Mouse (Mus musculus): ENCODE data around the gene Zfp46. TPM values are rescaled to one million over a fixed set of nuclear protein-coding genes. Genes with fewer than 3 reads are reported as not detected.

Gene Zfp46
- polyA plus RNA-seq, 1 experiment from 2014 or later: 21.1 TPM

DNA sequence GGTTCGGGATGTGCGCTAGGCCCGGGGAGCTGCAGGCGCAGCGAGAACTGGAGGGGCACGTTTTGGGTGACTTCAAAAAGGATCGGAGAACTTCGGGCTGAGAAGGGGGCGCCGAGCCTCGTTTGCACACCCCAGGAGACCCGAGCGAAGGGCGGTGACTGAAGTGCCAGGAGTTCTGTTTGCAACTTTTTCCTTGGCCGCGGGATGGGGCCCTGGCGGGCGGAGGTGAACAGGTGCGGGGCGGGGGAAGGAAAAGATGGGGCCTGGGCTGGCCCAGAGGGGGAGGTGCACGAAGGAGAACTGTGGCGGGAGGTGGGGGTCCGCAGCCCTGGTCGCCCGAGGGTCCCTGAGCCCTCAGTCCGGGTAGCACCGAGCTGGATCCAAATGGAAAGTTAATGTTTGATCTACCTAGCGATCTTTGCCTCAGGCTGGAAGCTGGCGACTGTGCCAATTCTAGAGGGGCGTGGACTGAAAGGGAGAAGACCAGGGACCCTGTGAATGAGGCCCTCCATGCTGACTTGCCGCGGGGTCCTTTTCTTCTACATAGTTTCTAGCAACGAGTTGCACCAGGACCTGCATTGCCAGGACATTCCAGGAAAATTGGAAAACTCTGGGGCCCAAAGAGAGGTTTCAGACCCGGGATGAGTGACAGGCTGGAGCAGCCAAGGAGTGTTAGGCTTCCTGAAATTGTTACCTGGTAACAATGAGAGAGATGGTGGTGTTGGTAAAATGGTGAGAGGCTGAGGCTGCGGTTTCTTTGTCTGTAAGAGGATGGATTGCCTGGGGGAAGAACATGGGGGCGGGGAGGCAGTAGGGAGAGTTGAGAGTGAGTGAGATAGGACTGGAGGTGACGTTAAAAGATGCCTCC is 35.8 kb upstream of the Zfp46 start:
- no peak for DNase-seq (ENCODE audit: extremely low spot score, low spot score)
- peak overlapping the region; percentile 27; the same call in 1 of the 2 replicates for H3K27ac ChIP-seq
- peaks cover 42% of the 10 kb centered on the region for H3K4me1 ChIP-seq
- H3K9me3 ChIP-seq: no peaks in the 10 kb centered on the region
- peak overlapping the region; percentile 61 for H3K4me3 ChIP-seq
- WGBS: 1% methylated on average over 37 of the region's 37 CpGs
- peaks cover 97% of the 10 kb centered on the region for H3K27me3 ChIP-seq (ENCODE audit: poor library complexity, severe bottlenecking)
- H3K36me3 ChIP-seq (replicated peaks): peaks cover under 1% of the 10 kb centered on the region; the same call in 1 of the 2 replicates

DNA sequence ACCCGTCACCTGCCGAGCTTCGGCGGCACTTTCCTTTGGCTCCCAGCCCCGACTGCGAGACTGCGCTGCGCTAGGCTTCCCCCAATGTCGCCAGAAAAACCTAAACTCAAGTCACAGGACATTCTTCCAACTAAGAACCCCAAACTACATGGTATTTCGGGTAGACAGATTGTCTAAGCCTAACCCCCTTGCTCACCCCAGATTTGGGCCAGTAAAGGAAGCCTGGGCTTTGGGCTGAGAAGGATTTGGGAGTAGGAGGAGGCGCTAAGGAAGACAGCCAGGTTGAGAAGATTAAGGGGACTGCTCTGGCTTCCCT is 35.2 kb upstream of the Zfp46 start:
- Histone ChIP-seq H3K36me3 (replicated peaks) (no peaks in the 10 kb centered on the region), H3K4me1 (peaks cover 42% of the 10 kb centered on the region), H3K4me3 (peak overlapping the region; percentile 61; the same call in 1 of the 2 replicates), H3K27me3 (ENCODE audit: poor library complexity, severe bottlenecking) (peaks cover 97% of the 10 kb centered on the region), H3K9me3 (no peaks in the 10 kb centered on the region), H3K27ac (no peak overlapping the region)
- WGBS: 2% methylated on average over 11 of the region's 11 CpGs
- DNase-seq (ENCODE audit: extremely low spot score, low spot score): no peak

DNA sequence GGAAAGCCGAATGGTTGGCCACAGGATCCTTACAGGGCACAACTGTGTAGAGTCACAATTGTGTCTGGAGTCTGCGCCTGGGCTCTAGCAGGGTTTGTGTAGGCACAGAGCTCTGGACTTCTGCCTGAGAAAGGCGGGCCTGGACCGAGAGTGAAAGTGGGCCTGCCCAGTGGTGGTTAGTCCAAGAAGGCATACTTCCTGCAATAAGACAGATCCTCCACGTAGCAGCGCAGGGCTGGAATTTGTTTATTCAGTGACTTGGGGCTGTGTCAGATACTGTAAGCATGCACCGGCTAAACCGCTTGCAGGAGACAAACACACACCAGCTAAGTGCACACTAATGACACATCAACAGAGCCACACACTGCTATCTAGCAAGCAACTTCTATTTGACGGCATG is 34.7 kb upstream of the Zfp46 start:
- DNase-seq (ENCODE audit: extremely low spot score, low spot score): no peak
- Histone ChIP-seq H3K9me3 (no peaks in the 10 kb centered on the region), H3K27me3 (ENCODE audit: poor library complexity, severe bottlenecking) (peaks cover 93% of the 10 kb centered on the region), H3K4me1 (peaks cover 42% of the 10 kb centered on the region), H3K36me3 (replicated peaks) (no peaks in the 10 kb centered on the region), H3K27ac (no peak overlapping the region), H3K4me3 (0 out of 2 replicates have a peak overlapping the region, but pooled peaks have one; percentile 61)
- 44% methylated on average over 9 of the region's 9 CpGs for WGBS

DNA sequence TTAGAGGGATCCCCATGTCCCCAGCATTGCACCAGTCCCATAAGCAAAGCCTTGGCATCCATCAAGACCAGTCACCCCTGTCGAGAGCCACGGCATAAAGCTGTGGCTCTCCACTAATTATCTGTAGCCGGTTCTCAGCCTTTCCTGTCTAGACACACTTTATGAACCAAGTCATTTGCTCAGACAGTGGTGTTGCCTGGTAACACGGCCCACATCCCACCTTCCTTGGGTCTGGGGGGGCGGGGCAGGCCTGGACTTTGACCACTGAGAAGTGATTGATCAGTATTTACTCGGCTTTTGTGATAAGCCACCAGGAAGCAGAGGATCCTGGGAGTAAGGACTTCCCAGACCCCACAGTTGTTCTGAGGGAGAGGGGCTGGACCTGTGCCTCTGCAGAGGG is 28.6 kb upstream of the Zfp46 start:
- WGBS: 77% methylated on average over 6 of the region's 6 CpGs
- H3K27ac ChIP-seq: no peak overlapping the region
- H3K27me3 ChIP-seq (ENCODE audit: poor library complexity, severe bottlenecking): peaks cover 36% of the 10 kb centered on the region
- no peak for DNase-seq (ENCODE audit: extremely low spot score, low spot score)
- peaks cover 9% of the 10 kb centered on the region for H3K4me1 ChIP-seq
- H3K4me3 ChIP-seq: no peak overlapping the region
- H3K36me3 ChIP-seq (replicated peaks): no peaks in the 10 kb centered on the region
- H3K9me3 ChIP-seq: no peaks in the 10 kb centered on the region

DNA sequence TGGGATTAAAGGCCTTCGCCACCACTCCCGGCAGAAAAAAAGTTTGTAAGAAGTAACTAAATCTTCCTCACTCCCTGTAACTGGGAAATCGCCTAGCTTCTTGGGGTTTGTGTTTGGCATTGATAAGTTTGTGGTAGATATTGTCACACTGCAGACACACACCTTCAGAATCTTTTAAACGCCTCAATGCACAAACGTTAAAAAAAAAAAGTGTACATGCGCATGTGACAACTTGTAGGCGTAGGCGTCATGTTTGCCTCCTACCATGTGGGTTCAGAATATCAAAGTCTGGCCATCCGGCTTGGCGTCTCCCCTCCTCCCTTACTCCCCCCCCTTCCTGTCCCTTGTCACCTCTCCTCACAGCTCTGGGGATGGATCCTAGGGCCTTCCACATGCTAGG is 27.8 kb upstream of the Zfp46 start:
- Histone ChIP-seq H3K27ac (no peak overlapping the region), H3K36me3 (replicated peaks) (no peaks in the 10 kb centered on the region), H3K4me3 (no peak overlapping the region), H3K27me3 (ENCODE audit: poor library complexity, severe bottlenecking) (peaks cover 28% of the 10 kb centered on the region), H3K9me3 (no peaks in the 10 kb centered on the region), H3K4me1 (peaks cover 9% of the 10 kb centered on the region)
- no peak for DNase-seq (ENCODE audit: extremely low spot score, low spot score)
- 87% methylated on average over 10 of the region's 10 CpGs for WGBS

DNA sequence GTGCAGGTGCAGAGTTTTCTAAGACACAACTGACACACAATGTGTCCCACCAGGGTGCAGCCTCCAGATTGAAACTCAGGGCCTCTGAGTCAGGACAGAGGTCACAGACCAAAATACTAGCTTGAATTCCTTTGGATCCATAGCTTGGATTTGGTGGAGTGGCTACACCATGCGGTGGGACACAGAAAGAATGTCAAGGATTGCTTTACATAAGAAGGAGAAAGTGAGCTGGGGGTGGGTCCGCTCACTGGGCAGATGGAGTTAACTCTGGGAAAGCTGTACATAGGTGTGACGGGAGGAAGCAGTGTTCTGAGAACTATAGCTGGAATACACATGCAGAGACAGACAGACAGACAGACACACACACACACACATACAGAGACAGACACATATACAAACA is 24.6 kb upstream of the Zfp46 start:
- DNase-seq (ENCODE audit: extremely low spot score, low spot score): no peak
- no peaks in the 10 kb centered on the region for H3K36me3 ChIP-seq (replicated peaks)
- H3K9me3 ChIP-seq: no peaks in the 10 kb centered on the region
- peaks cover 9% of the 10 kb centered on the region for H3K4me1 ChIP-seq
- H3K27ac ChIP-seq: no peak overlapping the region
- H3K4me3 ChIP-seq: no peak overlapping the region
- peaks cover 11% of the 10 kb centered on the region for H3K27me3 ChIP-seq (ENCODE audit: poor library complexity, severe bottlenecking)
- WGBS: 61% methylated on average over 3 of the region's 3 CpGs

DNA sequence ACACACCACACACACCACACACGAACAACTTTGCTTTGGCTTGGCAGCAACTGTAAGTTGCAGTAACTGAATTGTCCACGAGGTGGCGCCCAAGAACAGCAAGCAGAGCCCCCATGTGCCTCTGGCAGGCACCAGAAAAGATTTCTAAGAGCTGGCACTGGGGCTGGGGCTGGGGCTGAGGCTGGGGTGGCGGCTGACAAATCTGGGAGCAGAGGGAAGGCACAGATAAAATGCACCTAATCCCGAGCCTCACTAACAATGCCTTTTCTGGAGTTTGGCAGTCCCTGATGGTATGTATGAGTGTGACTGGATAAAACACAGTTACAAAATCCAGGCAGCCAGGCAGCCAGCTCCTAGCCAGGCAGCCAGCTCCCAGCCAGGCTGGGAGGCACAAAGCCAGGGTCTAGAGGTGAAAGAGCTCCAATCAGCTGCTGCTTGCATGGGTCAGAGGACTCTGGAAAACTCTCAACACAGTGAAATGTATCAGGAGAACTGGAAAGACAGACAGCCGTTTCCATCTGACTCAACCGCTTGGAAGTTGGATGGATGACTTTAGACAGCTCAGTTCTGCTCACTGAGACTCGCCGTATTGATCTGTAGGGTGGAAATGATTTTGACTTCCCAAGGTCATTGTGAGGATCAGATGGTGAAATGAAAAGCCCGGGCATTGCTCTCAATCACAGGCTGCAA is 23.8 kb upstream of the Zfp46 start:
- H3K4me1 ChIP-seq: peaks cover 11% of the 10 kb centered on the region
- H3K4me3 ChIP-seq: no peak overlapping the region
- no peaks in the 10 kb centered on the region for H3K36me3 ChIP-seq (replicated peaks)
- peak; percentile 85 for DNase-seq (ENCODE audit: extremely low spot score, low spot score)
- 46% methylated on average over 10 of the region's 10 CpGs for WGBS
- H3K27ac ChIP-seq: peak overlapping the region; percentile 36; the same call in 1 of the 2 replicates
- H3K27me3 ChIP-seq (ENCODE audit: poor library complexity, severe bottlenecking): peaks cover 14% of the 10 kb centered on the region
- no peaks in the 10 kb centered on the region for H3K9me3 ChIP-seq

DNA sequence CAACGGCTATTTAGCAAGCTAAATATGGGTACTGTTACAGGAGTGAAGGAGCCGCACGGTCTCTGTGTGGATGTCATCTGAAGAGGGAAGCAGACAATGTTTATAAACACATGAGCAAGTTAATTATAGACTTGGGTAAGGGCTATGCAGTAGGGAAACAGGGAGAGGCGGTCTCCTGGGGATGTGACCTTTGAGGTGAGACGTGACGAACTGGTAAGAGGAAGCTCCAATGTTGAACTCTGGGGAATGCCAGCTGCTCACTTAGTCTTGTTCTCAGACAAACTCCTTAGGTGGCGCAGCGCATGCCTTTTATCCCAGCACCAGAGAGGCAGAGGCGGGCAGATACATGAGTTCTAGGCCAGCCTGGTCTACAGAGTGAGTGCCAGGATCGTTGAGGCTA is 22.6 kb upstream of the Zfp46 start:
- WGBS: 91% methylated on average over 10 of the region's 10 CpGs
- Histone ChIP-seq H3K36me3 (replicated peaks) (no peaks in the 10 kb centered on the region), H3K9me3 (no peaks in the 10 kb centered on the region), H3K4me1 (peaks cover 11% of the 10 kb centered on the region), H3K27ac (no peak overlapping the region), H3K27me3 (ENCODE audit: poor library complexity, severe bottlenecking) (peaks cover 14% of the 10 kb centered on the region), H3K4me3 (no peak overlapping the region)
- DNase-seq (ENCODE audit: extremely low spot score, low spot score): no peak

DNA sequence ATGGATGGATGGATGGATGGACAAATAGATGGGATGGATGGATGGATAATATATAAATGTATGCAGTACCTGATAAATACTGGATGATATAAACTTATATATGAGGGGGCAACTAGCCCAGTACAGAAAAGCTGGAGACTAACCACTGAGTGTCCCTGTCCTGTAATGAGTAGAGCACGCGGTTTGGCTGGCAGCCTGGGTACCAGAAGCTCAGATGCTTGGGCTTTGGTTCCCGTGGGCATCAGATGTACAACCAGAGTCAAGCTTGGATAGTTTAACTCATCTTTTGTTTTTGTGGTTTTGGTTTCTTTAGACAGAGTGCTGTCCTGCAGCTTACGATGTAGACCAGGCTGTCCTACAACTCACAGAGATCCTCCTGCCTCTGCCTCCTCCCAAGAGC is 20.9 kb upstream of the Zfp46 start:
- Histone ChIP-seq H3K27ac (no peak overlapping the region), H3K4me3 (no peak overlapping the region), H3K4me1 (peaks cover 11% of the 10 kb centered on the region), H3K36me3 (replicated peaks) (no peaks in the 10 kb centered on the region), H3K27me3 (ENCODE audit: poor library complexity, severe bottlenecking) (peaks cover 14% of the 10 kb centered on the region), H3K9me3 (no peaks in the 10 kb centered on the region)
- WGBS: 96% methylated on average over 4 of the region's 4 CpGs
- DNase-seq (ENCODE audit: extremely low spot score, low spot score): no peak

DNA sequence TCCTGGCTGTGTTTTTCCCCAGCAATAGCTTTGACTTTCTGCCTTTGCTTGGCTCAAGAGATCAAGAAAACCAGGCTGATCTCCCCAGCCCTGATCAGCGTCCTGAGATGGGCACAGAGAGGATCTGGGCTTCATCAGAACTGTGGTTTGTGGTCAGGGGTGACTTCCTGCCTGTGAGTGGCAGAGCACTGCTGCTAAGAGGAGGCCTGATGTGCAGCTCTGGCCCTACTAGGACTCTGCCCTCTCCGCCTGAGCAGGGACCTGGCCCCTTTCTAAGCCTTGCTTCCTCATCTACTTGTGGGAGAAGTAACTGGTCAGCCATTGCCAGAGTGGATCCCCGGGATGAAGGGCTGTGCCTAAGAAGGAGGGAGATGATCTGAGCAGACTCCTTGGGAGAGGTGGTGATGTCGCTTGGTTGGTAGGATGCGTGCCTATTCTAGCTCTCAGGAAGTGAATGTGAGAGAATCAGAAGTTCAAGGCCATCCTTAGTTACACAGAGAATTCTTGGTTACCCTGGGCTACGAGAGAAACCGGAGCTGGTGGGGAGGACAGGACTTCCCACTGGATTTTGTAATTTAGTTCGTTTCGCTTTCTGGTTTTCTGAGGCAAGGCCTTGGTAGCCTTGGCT is 17.7 kb upstream of the Zfp46 start:
- H3K4me1 ChIP-seq: 0 out of 2 replicates have a peak, but pooled peaks cover 2% of the 10 kb centered on the region
- H3K9me3 ChIP-seq: no peaks in the 10 kb centered on the region
- H3K36me3 ChIP-seq (replicated peaks): no peaks in the 10 kb centered on the region
- H3K27ac ChIP-seq: no peak overlapping the region
- no peak overlapping the region for H3K4me3 ChIP-seq
- 87% methylated on average over 9 of the region's 9 CpGs for WGBS
- peaks cover 9% of the 10 kb centered on the region for H3K27me3 ChIP-seq (ENCODE audit: poor library complexity, severe bottlenecking)
- DNase-seq (ENCODE audit: extremely low spot score, low spot score): no peak

DNA sequence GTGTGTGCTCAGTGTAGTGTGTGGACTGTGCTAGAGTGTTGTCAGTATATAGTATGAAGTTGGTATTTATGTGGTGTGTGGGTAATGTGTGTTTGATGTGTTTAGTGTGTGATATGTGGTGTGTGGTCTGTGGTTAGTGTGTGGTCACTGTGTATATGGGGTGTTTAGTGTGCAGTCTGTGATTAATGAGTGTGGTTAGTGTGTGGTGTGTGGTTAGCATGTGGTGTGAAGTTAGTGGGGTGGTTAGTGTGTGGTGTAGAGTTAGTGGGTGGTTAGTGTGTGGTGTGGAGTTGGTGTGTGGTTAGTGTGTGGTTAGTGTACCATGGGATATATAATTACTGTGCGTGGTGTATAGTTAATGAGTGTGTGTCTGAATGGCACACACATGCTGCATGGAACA is 15.6 kb upstream of the Zfp46 start:
- H3K9me3 ChIP-seq: peaks cover 19% of the 10 kb centered on the region
- no peaks in the 10 kb centered on the region for H3K36me3 ChIP-seq (replicated peaks)
- WGBS: 93% methylated on average over 1 of the region's 1 CpGs
- H3K27ac ChIP-seq: no peak overlapping the region
- 0 out of 2 replicates have a peak, but pooled peaks cover 2% of the 10 kb centered on the region for H3K4me1 ChIP-seq
- no peak for DNase-seq (ENCODE audit: extremely low spot score, low spot score)
- no peak overlapping the region for H3K4me3 ChIP-seq
- H3K27me3 ChIP-seq (ENCODE audit: poor library complexity, severe bottlenecking): peaks cover 9% of the 10 kb centered on the region

DNA sequence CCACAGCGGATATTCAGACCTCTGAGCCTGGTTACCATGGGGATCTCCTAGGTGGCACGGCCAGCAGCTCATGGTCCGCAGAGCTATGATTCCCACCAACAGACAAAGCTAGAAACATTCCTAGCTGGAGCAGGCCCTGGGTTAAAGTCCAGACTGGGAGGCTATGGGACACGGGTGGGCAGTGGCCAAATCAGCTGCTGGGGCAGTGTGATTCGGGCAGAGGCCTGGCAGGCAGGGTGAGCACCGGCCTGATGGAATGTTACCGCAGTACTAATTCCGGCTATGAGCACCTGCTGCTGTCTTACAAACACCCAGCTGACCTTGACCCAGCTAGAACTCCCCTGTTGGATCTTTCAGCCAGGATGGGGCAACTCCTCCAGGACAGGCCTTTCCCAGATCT is 13.8 kb upstream of the Zfp46 start:
- Histone ChIP-seq H3K27me3 (ENCODE audit: poor library complexity, severe bottlenecking) (no peaks in the 10 kb centered on the region), H3K36me3 (replicated peaks) (no peaks in the 10 kb centered on the region), H3K4me1 (no peaks in the 10 kb centered on the region), H3K4me3 (no peak overlapping the region), H3K9me3 (peaks cover 19% of the 10 kb centered on the region), H3K27ac (no peak overlapping the region)
- no peak for DNase-seq (ENCODE audit: extremely low spot score, low spot score)
- WGBS: 88% methylated on average over 8 of the region's 8 CpGs

DNA sequence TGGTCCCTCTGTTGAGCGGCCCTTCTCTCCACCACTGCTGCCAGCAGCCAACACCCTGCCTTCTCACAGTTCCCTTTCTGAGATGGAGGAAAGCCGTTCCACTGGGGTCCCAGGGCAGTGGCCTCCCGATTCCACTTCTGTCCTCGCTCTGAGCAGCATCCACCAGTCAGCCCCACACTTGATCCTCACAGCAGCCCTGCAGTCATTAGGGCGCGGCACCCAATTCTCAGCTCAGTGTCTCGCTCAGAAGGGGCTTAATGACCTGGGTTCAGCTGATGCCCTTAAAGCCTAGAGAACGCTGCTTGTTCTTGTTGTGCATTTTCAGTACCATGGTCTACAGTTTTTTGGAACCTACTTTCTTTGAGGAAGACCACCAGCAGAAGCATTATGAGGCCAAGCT is 3.4 kb upstream of the Zfp46 start:
- Histone ChIP-seq H3K9me3 (no peaks in the 10 kb centered on the region), H3K36me3 (replicated peaks) (no peaks in the 10 kb centered on the region), H3K4me1 (peaks cover 44% of the 10 kb centered on the region), H3K4me3 (no peak overlapping the region), H3K27me3 (ENCODE audit: poor library complexity, severe bottlenecking) (no peaks in the 10 kb centered on the region), H3K27ac (peak overlapping the region; percentile 68)
- DNase-seq (ENCODE audit: extremely low spot score, low spot score): no peak
- 85% methylated on average over 8 of the region's 8 CpGs for WGBS

Measured in forebrain, embryonic 10.5 days (tissue).